Mouse (Mus musculus) heart, postnatal 14 days (tissue): ENCODE data around the gene Cldn34c2. TPM values are rescaled to one million over a fixed set of nuclear protein-coding genes. Genes with fewer than 3 reads are reported as not detected.
"Not testable (repeated sequence)": the region's sequence is repeated elsewhere in the genome, so short reads cannot be mapped to it uniquely, and the experiment has no call there.

Experiments
- DNase-seq, 2 experiments: peaks; one replicate each; pipeline ENCODE4 v3.0.0; 2021 to 2022
- intact Hi-C: fragments of 180-260 bp; cut with DNase I; formaldehyde crosslinking; loops from one replicate; pipeline ENCODE4 v1.15.1; 2025
- long read RNA-seq, 2 experiments: library from polyadenylated mRNA; stranded (forward); transcript quantifications; one replicate each; pipeline ENCODE4 v2.0.0; 2021
- total RNA-seq, 2 experiments: library from RNA; stranded (reverse); gene quantifications; 2 replicates each; pipeline ENCODE4 v1.2.3; 2021

Cldn34c2 gene
- 1 to 10 TPM in 1 of 2 experiments, not detected in 1; 1.7 TPM for total RNA-seq
- long read RNA-seq, experiment 1, partial matches to known transcripts: 0 of 1 reads
- long read RNA-seq, experiment 1, other reads (novel, unspliced or antisense): 1 of 1 reads
- long read RNA-seq, experiment 2, partial matches to known transcripts: 0 of 1 reads
- long read RNA-seq, experiment 2, other reads (novel, unspliced or antisense): 1 of 1 reads

- DNase-seq, intact Hi-C loops: not testable (repeated sequence)
Observed at GRCm38 (mm10) chrX:123581400-123581799, at the start of gene Cldn34c2. TSS of gene Cldn34c2 (plus strand) at chrX:123581700.

- intact Hi-C loops: not testable (repeated sequence)
- peak in 1 of 2 experiments; percentile 0 for DNase-seq
Observed at GRCm38 (mm10) chrX:123551378-123551777, 30.1 kb upstream of the Cldn34c2 start.

- DNase-seq: peak; percentile 0 to 2
- intact Hi-C loops: not testable (repeated sequence)
Observed at GRCm38 (mm10) chrX:123612158-123612828, 30.8 kb downstream of the Cldn34c2 start.

Other genes starting within 250 kb of the Cldn34c2 start
- not detected for gene Gm17467, start 123.1 kb downstream of the Cldn34c2 start, total RNA-seq
- gene Cldn34c3, start 212.0 kb downstream of the Cldn34c2 start, total RNA-seq: not detected